Mouse (Mus musculus) spleen, adult 12 weeks (tissue): ENCODE measurements around the gene Mum1l1.
"Not testable (repeated sequence)": the region's sequence is repeated elsewhere in the genome, so short reads cannot be mapped to it uniquely, and the experiment has no call there.

ENCODE experiments used
- DNase-seq: peaks from one replicate; pipeline ENCODE4 v3.0.0; 2022; ENCODE audit warnings: low spot score

The Mum1l1 gene

GRCm38 (mm10) chrX:139209829-139210225 lies at the start of gene Mum1l1:
Gene Mum1l1, plus strand, starts transcription at chrX:139210042.
- DNase-seq = no peak

DNA sequence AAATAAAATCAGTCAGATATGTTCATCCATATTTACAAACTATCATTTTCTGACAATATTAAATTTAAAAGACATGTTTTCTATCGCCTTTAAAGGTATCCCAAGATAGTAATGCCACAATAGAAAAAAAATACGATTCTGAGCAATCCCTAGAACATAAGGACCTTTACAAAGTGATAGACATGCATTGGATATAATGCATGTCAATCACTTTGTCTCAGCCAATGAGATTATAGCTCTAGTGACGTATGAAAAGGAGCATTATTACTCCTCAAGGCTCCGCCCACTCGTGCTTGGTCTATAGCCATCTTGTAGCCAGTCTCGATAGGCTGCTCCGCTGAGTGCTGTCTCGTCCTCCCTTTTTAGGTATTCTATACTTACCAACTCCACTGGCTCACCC lies 30.9 kb upstream of the Mum1l1 start, which contains the start of gene 4933428M09Rik:
Gene 4933428M09Rik, plus strand, starts transcription at position 301 of the 400 bp plus-strand sequence.
- no peak for DNase-seq

- not testable (repeated sequence) for DNase-seq
These were observed 18.3 kb upstream of the Mum1l1 start for GRCm38 (mm10) chrX:139191506-139191905.

GRCm38 (mm10) chrX:139194572-139195279 lies 15.1 kb upstream of the Mum1l1 start:
- DNase-seq = no peak

- not testable (repeated sequence) for DNase-seq
These were observed 532 bp upstream of the Mum1l1 start for GRCm38 (mm10) chrX:139209191-139209828.

DNA sequence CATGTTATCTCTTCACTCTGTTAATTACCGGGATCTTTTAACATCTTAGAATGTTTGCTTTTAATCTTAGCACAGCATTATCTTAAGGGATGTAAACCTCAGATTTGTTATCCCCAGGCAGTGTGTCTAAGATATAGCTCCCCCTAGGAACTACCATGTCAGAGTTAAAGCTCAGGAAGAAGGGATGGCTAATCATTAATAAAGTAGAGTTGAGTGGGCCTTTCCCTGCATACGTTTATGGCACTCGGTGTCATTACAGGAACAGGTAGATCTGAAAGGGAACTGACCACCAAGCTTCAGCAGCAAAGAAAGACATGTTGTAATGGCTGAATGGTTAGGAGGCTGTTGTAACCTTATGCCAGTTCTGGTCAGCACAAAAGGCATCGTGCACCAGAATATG lies 4.9 kb downstream of the Mum1l1 start:
- DNase-seq = no peak

DNA sequence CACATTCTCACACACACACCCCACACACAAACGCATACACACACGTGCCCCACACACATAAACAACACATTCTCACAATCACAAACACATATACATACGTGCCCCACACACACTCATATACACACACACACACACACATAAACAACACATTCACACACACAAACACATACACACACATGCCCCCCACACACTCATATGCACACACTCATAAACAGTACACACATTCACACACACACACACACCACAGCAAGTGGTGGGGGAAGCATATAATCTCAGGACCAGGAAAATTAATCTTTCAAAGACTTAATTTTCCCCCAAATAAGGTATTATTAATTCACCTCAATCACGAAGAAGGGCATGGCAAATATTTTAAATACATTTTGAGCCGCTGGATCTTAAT lies 6.6 kb downstream of the Mum1l1 start:
- no peak for DNase-seq

DNA sequence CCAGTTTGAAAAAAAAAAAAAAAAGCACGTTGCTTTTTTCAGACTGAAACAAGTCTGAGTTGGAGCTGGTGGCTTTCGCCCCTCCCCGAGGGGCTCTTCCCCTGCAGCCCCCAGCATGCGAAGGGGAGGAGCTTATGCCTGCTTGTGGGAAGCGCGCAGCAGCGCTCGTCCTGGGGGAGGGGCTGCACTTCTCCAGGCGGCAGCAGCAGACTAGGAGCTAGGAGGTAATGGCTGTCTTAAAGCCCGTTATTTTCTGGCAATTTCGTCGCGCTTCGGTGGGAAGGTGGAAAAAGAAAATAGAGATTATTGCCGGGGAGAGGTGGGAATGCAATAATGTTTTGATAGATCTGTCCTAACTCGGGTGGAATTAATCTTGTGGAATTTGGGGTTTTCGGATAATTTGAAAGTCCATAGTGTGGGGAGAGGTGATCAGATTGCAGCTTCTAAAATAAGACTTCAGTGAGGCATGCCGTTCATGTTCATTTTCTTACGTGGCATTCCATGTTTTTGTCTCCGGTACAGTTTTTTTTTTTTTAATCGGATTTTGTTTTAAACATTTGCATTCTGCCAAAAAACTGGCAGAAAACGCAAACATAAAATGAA lies 7.2 kb downstream of the Mum1l1 start:
- DNase-seq = no peak

- DNase-seq = no peak
These were observed 7.9 kb downstream of the Mum1l1 start for GRCm38 (mm10) chrX:139217776-139218175.

DNA sequence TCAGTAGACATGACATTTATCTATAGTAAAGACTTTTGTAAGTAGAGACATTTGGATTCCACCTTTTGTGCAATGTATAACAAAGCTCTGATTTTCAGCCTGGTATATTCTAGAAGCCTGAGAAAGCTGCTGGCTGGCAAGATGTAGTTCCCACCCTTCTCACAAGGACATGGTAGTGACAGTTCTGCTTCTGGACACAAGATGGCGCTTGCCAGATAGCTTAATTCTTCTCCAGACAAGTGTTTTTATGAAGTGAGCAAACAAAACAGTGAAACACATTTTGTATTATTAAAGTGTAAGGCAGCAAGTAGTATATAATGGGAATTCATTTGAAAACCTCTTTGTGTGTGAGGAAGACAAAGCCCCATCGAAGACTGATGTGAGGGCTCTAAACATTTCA lies 9.2 kb downstream of the Mum1l1 start:
- no peak for DNase-seq

GRCm38 (mm10) chrX:139220830-139221229 lies 11.0 kb downstream of the Mum1l1 start:
- no peak for DNase-seq

- DNase-seq = no peak
These were observed 12.1 kb downstream of the Mum1l1 start for GRCm38 (mm10) chrX:139221893-139222292.

- no peak for DNase-seq
These were observed 21.3 kb downstream of the Mum1l1 start for GRCm38 (mm10) chrX:139231143-139231542.

DNA sequence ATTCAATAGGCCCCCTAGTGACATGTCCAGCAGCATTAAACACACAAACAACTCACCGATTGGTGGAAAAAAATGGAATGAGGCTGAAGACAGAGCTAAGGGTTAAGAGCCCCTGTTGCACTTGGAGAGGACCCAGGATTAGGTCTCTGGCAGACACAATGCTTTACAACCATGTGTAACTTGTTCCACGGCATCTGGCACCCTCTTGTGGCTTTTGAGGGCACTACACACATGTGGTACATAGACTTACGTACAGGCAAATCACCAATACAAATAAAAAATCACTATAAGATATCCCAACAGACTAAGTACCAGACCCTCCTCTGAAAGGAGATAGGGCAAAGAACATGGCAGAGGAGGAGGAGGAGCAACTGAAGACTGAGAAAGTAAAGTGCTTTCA lies 37.5 kb downstream of the Mum1l1 start:
- DNase-seq = no peak

DNA sequence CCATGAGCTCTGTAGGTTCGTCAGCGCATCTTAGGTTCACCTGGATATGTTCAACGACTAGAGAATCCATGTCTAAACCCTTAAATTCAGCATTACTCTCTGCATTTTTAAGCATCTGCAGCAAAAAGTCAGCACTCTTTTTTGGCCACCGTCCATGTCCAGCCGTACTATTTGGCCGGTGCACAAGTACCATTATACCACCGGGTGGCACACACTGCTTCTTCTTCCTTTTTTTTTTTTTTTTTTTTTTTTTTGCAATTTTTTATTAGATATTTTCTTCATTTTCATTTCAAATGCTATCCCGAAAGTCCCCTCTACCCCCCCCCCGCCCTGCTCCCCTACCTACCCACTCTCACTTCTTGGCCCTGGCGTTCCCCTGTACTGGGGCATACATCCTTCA lies 47.2 kb downstream of the Mum1l1 start:
- no peak for DNase-seq

DNA sequence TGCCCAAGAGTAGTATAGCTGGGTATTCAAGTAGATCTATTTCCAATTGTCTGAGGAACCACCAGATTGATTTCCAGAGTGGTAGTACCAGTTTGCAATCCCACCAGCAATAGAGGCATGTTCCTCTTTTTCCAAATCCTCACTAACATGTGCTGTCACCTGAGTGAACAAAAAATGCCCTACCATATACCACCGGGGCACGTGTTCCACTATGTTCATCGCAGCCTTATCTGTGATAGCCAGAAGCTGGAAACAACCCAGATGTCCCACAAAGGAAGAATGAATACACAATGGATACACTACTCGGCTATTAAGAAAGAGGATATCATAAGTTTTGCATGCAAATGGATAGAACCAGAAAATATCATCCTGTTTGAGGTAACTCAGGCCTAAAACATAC lies 72.1 kb downstream of the Mum1l1 start:
- DNase-seq = no peak
